Comparison of ENCODE assay signal across 9 mouse cellular contexts in genomic region chr7:110288731-110289191, GRCm38 (mm10).
A peak's percentile ranks its signal among the peaks of the same experiment; 100 is the strongest.
DNase-seq lines count a peak whose midpoint lies in the region; ATAC-seq and TF ChIP-seq lines count a peak whose summit lies in the region.
"Had no signal": no experiment of that assay in that cellular context is flagged by ENCODE, and none has a peak within 500 bp of the region (broad histone marks: within the 10 kb centered on the region; RNA-seq: fewer than 3 reads in every experiment).

No protein-coding gene starts in this region.

- no peak overlapping the region for H3K4me2 ChIP-seq in midbrain, postnatal 0 days (ENCODE audit: low read depth, low read length, poor library complexity, severe bottlenecking)
- no peak overlapping the region for H3K4me2 ChIP-seq in midbrain, embryonic 16.5 days (ENCODE audit: low read length)
- H3K4me2 ChIP-seq in heart, postnatal 0 days (ENCODE audit: low read depth, low read length), result no peak overlapping the region
- H3K4me2 ChIP-seq in lung, embryonic 16.5 days (ENCODE audit: low read depth, low read length), result no peak overlapping the region
- H3K4me2 ChIP-seq: neural tube, embryonic 12.5 days had no signal

- H3K36me3 ChIP-seq in midbrain, postnatal 0 days (ENCODE audit: insufficient read depth, low read length), result no peaks in the 10 kb centered on the region
- H3K36me3 ChIP-seq in midbrain, embryonic 16.5 days (ENCODE audit: control insufficient read depth, insufficient read depth, low read length), result no peaks in the 10 kb centered on the region
- no peaks in the 10 kb centered on the region for H3K36me3 ChIP-seq in heart, postnatal 0 days (replicated peaks; ENCODE audit: control insufficient read depth, insufficient read depth, low read length)
- no peaks in the 10 kb centered on the region for H3K36me3 ChIP-seq in lung, embryonic 16.5 days (ENCODE audit: control insufficient read depth, insufficient read depth, low read length)
- H3K36me3 ChIP-seq: neural tube, embryonic 12.5 days had no signal

- no peaks in the 10 kb centered on the region for H3K9me3 ChIP-seq in midbrain, postnatal 0 days (ENCODE audit: low read length)
- no peaks in the 10 kb centered on the region for H3K9me3 ChIP-seq in midbrain, embryonic 16.5 days (replicated peaks; ENCODE audit: control insufficient read depth, low read length, poor library complexity, severe bottlenecking)
- H3K9me3 ChIP-seq in heart, postnatal 0 days (replicated peaks; ENCODE audit: control insufficient read depth, low read length), result no peaks in the 10 kb centered on the region
- no peaks in the 10 kb centered on the region for H3K9me3 ChIP-seq in lung, embryonic 16.5 days (ENCODE audit: control insufficient read depth, low read length)
- H3K9me3 ChIP-seq: neural tube, embryonic 12.5 days had no signal

- ATAC-seq in midbrain, postnatal 0 days (ENCODE audit: low FRiP score), result no peak
- ATAC-seq in midbrain, embryonic 16.5 days, result no peak
- ATAC-seq in heart, postnatal 0 days (ENCODE audit: insufficient read depth, low read depth), result peak; percentile 77
- peak; percentile 80 for ATAC-seq in lung, embryonic 16.5 days (ENCODE audit: low read depth)

- no peak overlapping the region for H3K27ac ChIP-seq in midbrain, postnatal 0 days (ENCODE audit: low read depth, low read length)
- no peak overlapping the region for H3K27ac ChIP-seq in midbrain, embryonic 16.5 days (ENCODE audit: low read length)
- H3K27ac ChIP-seq in heart, postnatal 0 days (ENCODE audit: low read depth), result peak overlapping the region; percentile 82
- peak overlapping the region; percentile 87 for H3K27ac ChIP-seq in lung, embryonic 16.5 days (ENCODE audit: low read length)
- H3K27ac ChIP-seq: neural tube, embryonic 12.5 days had no signal

- no peak overlapping the region for H3K9ac ChIP-seq in midbrain, postnatal 0 days (replicated peaks; ENCODE audit: low read length, poor library complexity, severe bottlenecking)
- no peak overlapping the region for H3K9ac ChIP-seq in midbrain, embryonic 16.5 days (ENCODE audit: low read depth, low read length)
- no peak overlapping the region for H3K9ac ChIP-seq in heart, postnatal 0 days (replicated peaks; ENCODE audit: low read depth, low read length)
- no peak overlapping the region; the same call in 1 of the 2 replicates for H3K9ac ChIP-seq in lung, embryonic 16.5 days (ENCODE audit: low read length)
- H3K9ac ChIP-seq: neural tube, embryonic 12.5 days had no signal

- WGBS in midbrain, postnatal 0 days, result 76% methylated on average over 6 of the region's 6 CpGs
- 62% methylated on average over 6 of the region's 6 CpGs for WGBS in midbrain, embryonic 16.5 days
- 38% methylated on average over 6 of the region's 6 CpGs for WGBS in heart, postnatal 0 days
- WGBS in lung, embryonic 16.5 days, result 44% methylated on average over 6 of the region's 6 CpGs

- TF ChIP-seq EP300 in heart, postnatal 0 days (IDR thresholded peaks at IDR 0.05; ENCODE audit: low read depth), result no peak

- H3K4me1 ChIP-seq in midbrain, postnatal 0 days (ENCODE audit: insufficient read depth, low read length), result no peaks in the 10 kb centered on the region
- no peaks in the 10 kb centered on the region for H3K4me1 ChIP-seq in midbrain, embryonic 16.5 days (ENCODE audit: control insufficient read depth, insufficient read depth, low read length)
- peaks cover 25% of the 10 kb centered on the region for H3K4me1 ChIP-seq in heart, postnatal 0 days (ENCODE audit: control insufficient read depth, insufficient read depth)
- H3K4me1 ChIP-seq in lung, embryonic 16.5 days (replicated peaks; ENCODE audit: control insufficient read depth, insufficient read depth, low read length), result peaks cover 21% of the 10 kb centered on the region

- no peaks in the 10 kb centered on the region for H3K27me3 ChIP-seq in midbrain, postnatal 0 days (ENCODE audit: insufficient read depth, low read length)
- no peaks in the 10 kb centered on the region for H3K27me3 ChIP-seq in midbrain, embryonic 16.5 days (ENCODE audit: control insufficient read depth, insufficient read depth, low read depth, low read length)
- no peaks in the 10 kb centered on the region for H3K27me3 ChIP-seq in heart, postnatal 0 days (ENCODE audit: control insufficient read depth, insufficient read depth, low read length)
- no peaks in the 10 kb centered on the region for H3K27me3 ChIP-seq in lung, embryonic 16.5 days (ENCODE audit: control insufficient read depth, insufficient read depth, low read depth, low read length)
- H3K27me3 ChIP-seq: neural tube, embryonic 12.5 days had no signal

- H3K4me3 ChIP-seq in midbrain, postnatal 0 days (ENCODE audit: low read depth, low read length), result no peak overlapping the region
- H3K4me3 ChIP-seq in midbrain, embryonic 16.5 days (ENCODE audit: low read depth, low read length), result no peak overlapping the region
- no peak overlapping the region for H3K4me3 ChIP-seq in heart, postnatal 0 days (ENCODE audit: low read depth, low read length)
- no peak overlapping the region for H3K4me3 ChIP-seq in lung, embryonic 16.5 days (ENCODE audit: low read length)
- H3K4me3 ChIP-seq: neural tube, embryonic 12.5 days had no signal

- DNase-seq in midbrain, postnatal 0 days (ENCODE audit: low spot score), result peak; percentile 25
- peak; percentile 86 to 87 for DNase-seq in cerebellum, postnatal 14 days
- peak; percentile 66 for DNase-seq in heart, postnatal 0 days (ENCODE audit: low spot score)
- peak; percentile 79 for DNase-seq in urinary bladder, postnatal 25 days (ENCODE audit: low spot score)
- DNase-seq in spleen, adult 12 weeks (ENCODE audit: low spot score), result no peak
- DNase-seq in frontal cortex, postnatal 14 days (ENCODE audit: low spot score in 2 of 2), result no peak

- no peak for TF ChIP-seq CTCF in midbrain, postnatal 0 days (IDR thresholded peaks at IDR 0.05)
- no peak for TF ChIP-seq CTCF in heart, postnatal 0 days (IDR thresholded peaks at IDR 0.05; ENCODE audit: low read depth)

Comparison
In these comparisons a context has a peak if more than half of its experiments do, and no peak if none do; other contexts are left out.
1. ATAC-seq: peak in heart, postnatal 0 days (single experiment) and lung, embryonic 16.5 days (single experiment); none in midbrain, postnatal 0 days (single experiment) and midbrain, embryonic 16.5 days (single experiment).
2. DNase-seq: peak in midbrain, postnatal 0 days (single experiment), cerebellum, postnatal 14 days (2 of 2), heart, postnatal 0 days (single experiment) and urinary bladder, postnatal 25 days (single experiment); none in spleen, adult 12 weeks (single experiment) and frontal cortex, postnatal 14 days (0 of 2).
3. H3K27ac ChIP-seq: peak in heart, postnatal 0 days (single experiment) and lung, embryonic 16.5 days (single experiment); none in midbrain, postnatal 0 days (single experiment) and midbrain, embryonic 16.5 days (single experiment).